Mouse (Mus musculus) MEL (cell line): Measurements from ENCODE around the gene Zfp174.

Source experiments
- CHD2 ChIP-seq: IDR thresholded peaks from 2 replicates; pipeline ENCODE4 v1.6.1; 2011; ENCODE audit warnings: low read length, improper control_type of control experiment
- CTCF ChIP-seq, 3 experiments: IDR thresholded peaks in 2 of 3; conservative IDR thresholded peaks in 1 of 3; 2 replicates each; pipeline ENCODE4 v1.5.1; 2011 to 2012; ENCODE audit warnings: low read length in 3 of 3, low read depth in 2 of 3, mild to moderate bottlenecking in 2 of 3, improper control_type of control experiment in 1 of 3, inconsistent platforms in 1 of 3, mixed read lengths in 1 of 3, moderate library complexity in 1 of 3; ENCODE audit not compliant: control insufficient read depth in 1 of 3, insufficient read depth in 1 of 3, poor library complexity in 1 of 3, severe bottlenecking in 1 of 3
- SIN3A ChIP-seq: IDR thresholded peaks from 2 replicates; pipeline ENCODE4 v1.6.1; 2012; ENCODE audit warnings: low read length, improper control_type of control experiment, inconsistent platforms
- TAL1 ChIP-seq: IDR thresholded peaks from 2 replicates; pipeline ENCODE4 v1.6.1; 2012; ENCODE audit warnings: mild to moderate bottlenecking, inconsistent platforms, low read length, moderate library complexity, mixed read lengths
- TBP ChIP-seq: IDR thresholded peaks from 2 replicates; pipeline ENCODE4 v1.8.0; 2011; ENCODE audit warnings: low read depth, low read length, improper control_type of control experiment
- UBTF ChIP-seq: IDR thresholded peaks from 2 replicates; pipeline ENCODE4 v1.6.1; 2012; ENCODE audit warnings: low read depth, mild to moderate bottlenecking, inconsistent platforms, low read length, improper control_type of control experiment, moderate library complexity, borderline replicate concordance; ENCODE audit not compliant: insufficient read depth

- TF ChIP-seq TAL1 (no peak), CTCF (IDR thresholded peaks at IDR 0.05 in 2 of 3, conservative IDR thresholded peaks at IDR 0.05 in 1 of 3; ENCODE audit: control insufficient read depth in 1 of 3, insufficient read depth in 1 of 3, low read depth in 2 of 3, low read length in 3 of 3, poor library complexity in 1 of 3, severe bottlenecking in 1 of 3) (no peak), TBP (no peak), CHD2 (no peak), UBTF (no peak), SIN3A (no peak)
Observed at GRCm38 (mm10) chr16:3835461-3835860, 11.6 kb upstream of the Zfp174 start.
